Mouse (Mus musculus) layer of hippocampus, postnatal 14 days (tissue): ENCODE measurements around the gene Qsox2. TPM values are rescaled to one million over a fixed set of nuclear protein-coding genes. Genes with fewer than 3 reads are reported as not detected.

Experiments
- DNase-seq, 2 experiments: peaks; one replicate each; pipeline ENCODE4 v3.0.0; 2021 to 2022; ENCODE audit warnings: low spot score in 2 of 2, mixed read lengths in 1 of 2
- total RNA-seq, 2 experiments: library from RNA; stranded (reverse); gene quantifications; 2 replicates each; pipeline ENCODE4 v1.2.3; 2021

Gene Qsox2
- total RNA-seq, 2 experiments from 2014 or later, result 20.8 to 21.8 TPM

GRCm38 (mm10) chr2:26168843-26169579, 68.3 kb downstream of the Qsox2 start:
- DNase-seq, result no peak

- DNase-seq, result no peak
These were observed 70.4 kb downstream of the Qsox2 start for GRCm38 (mm10) chr2:26166890-26167289.

Other genes starting within 250 kb of the Qsox2 start
- 10 to 100 TPM; 71.3 to 74.0 TPM for gene Ubac1, start 215.8 kb downstream of the Qsox2 start, total RNA-seq
- 10 to 100 TPM; 58.1 to 58.9 TPM for gene Nacc2, start 114.3 kb downstream of the Qsox2 start, total RNA-seq
- gene Lhx3, start 29.2 kb downstream of the Qsox2 start, total RNA-seq, result not detected
- gene Ccdc187, start 57.0 kb upstream of the Qsox2 start, total RNA-seq, result 1 to 10 TPM in 1 of 2 experiments, under 1 TPM in 1; 0.60 to 1.2 TPM
- 10 to 100 TPM; 48.4 to 57.6 TPM for gene Gpsm1, start 78.0 kb upstream of the Qsox2 start, total RNA-seq
- gene Dnlz, start 114.6 kb upstream of the Qsox2 start, total RNA-seq, result 10 to 100 TPM; 25.9 TPM
- 1 to 10 TPM; 2.5 to 2.6 TPM for gene Card9, start 123.4 kb upstream of the Qsox2 start, total RNA-seq
- 10 to 100 TPM; 58.4 to 84.5 TPM for gene Snapc4, start 143.1 kb upstream of the Qsox2 start, total RNA-seq
- gene Entr1, start 151.8 kb upstream of the Qsox2 start, total RNA-seq, result 100 to 1,000 TPM; 154 to 168 TPM
- 100 to 1,000 TPM; 108 to 113 TPM for gene Pmpca, start 151.8 kb upstream of the Qsox2 start, total RNA-seq
- gene Inpp5e, start 171.7 kb upstream of the Qsox2 start, total RNA-seq, result 10 to 100 TPM; 22.0 to 22.6 TPM
- gene Sec16a, start 207.7 kb upstream of the Qsox2 start, total RNA-seq, result 10 to 100 TPM; 47.2 to 48.3 TPM